Mouse (Mus musculus): ENCODE measurements around the gene Gm45234. TPM values are rescaled to one million over a fixed set of nuclear protein-coding genes. Genes with fewer than 3 reads are reported as not detected.
A peak's percentile ranks its signal among the peaks of the same experiment; 100 is the strongest.

Gene Gm45234
- polyA plus RNA-seq, 1 experiment from 2014 or later: not detected

DNA sequence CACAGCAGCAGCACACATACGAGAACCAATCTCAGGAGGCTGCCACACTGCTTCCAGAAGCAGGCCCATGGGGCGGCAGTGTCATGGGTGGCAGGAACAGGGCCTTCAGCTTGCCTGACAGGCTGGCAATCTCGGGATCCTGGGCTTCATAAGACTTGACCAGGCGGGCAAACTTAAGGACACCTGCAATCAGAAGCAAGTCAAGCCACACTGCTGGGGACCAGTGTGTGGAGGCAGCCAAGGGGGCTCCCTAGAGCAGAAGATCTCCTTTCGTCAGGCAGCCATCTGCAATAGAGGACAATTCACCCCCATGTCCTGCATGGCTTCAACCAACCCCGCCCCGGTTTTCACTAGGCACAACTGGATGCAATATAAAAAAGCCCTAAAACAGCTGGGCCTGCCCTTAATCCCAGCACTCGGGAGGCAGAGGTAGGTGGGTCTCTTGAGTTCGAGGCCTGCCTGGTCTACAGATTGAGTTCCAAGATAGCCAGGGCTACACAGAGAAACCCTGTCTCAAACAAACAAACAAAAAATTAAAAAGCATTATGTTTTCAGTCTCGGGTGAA lies 16.5 kb downstream of the Gm45234 start:
- peaks cover 30% of the 10 kb centered on the region for H3K4me1 ChIP-seq
- H3K36me3 ChIP-seq: peaks cover 23% of the 10 kb centered on the region
- H3K27me3 ChIP-seq: no peaks in the 10 kb centered on the region
- ATAC-seq (ENCODE audit: insufficient number of reproducible peaks, low FRiP score, low TSS enrichment, low read depth): no peak
- H3K9ac ChIP-seq: no peak overlapping the region
- H3K4me2 ChIP-seq (replicated peaks): peak overlapping the region; percentile 68
- H3K4me3 ChIP-seq (replicated peaks): 0 out of 2 replicates have a peak overlapping the region, but pooled peaks have one; percentile 68
- H3K27ac ChIP-seq (replicated peaks): peak overlapping the region; percentile 99
- 73% methylated on average over 10 of the region's 10 CpGs for WGBS
- no peaks in the 10 kb centered on the region for H3K9me3 ChIP-seq (replicated peaks)

GRCm38 (mm10) chr6:124738511-124739023 lies 17.3 kb downstream of the Gm45234 start, which contains the start of gene Ptpn6:
Ptpn6 (minus strand) TSS chr6:124738714.
- Histone ChIP-seq H3K27ac (replicated peaks) (peak within 1 kb of the TSS; percentile 99), H3K4me1 (peaks cover 30% of the 10 kb centered on the region), H3K9ac (no peak within 1 kb of the TSS), H3K36me3 (peaks cover 15% of the 10 kb centered on the region), H3K4me3 (replicated peaks) (peak within 1 kb of the TSS; percentile 68), H3K4me2 (replicated peaks) (peak within 1 kb of the TSS; percentile 68), H3K27me3 (no peaks in the 10 kb centered on the region), H3K9me3 (replicated peaks) (no peaks in the 10 kb centered on the region)
- 29% methylated on average over 15 of the region's 15 CpGs for WGBS
- ATAC-seq (ENCODE audit: insufficient number of reproducible peaks, low FRiP score, low TSS enrichment, low read depth): peak; percentile 48

- Histone ChIP-seq H3K9me3 (replicated peaks) (no peaks in the 10 kb centered on the region), H3K9ac (no peak overlapping the region), H3K27me3 (no peaks in the 10 kb centered on the region), H3K27ac (replicated peaks) (no peak overlapping the region), H3K4me1 (peaks cover 33% of the 10 kb centered on the region), H3K4me3 (replicated peaks) (no peak overlapping the region), H3K4me2 (replicated peaks) (no peak overlapping the region), H3K36me3 (peaks cover 5% of the 10 kb centered on the region; the same call in 1 of the 2 replicates)
- ATAC-seq (ENCODE audit: insufficient number of reproducible peaks, low FRiP score, low TSS enrichment, low read depth): no peak
- WGBS: 85% methylated on average over 11 of the region's 11 CpGs
Observed at GRCm38 (mm10) chr6:124737040-124737439, 18.8 kb downstream of the Gm45234 start.

GRCm38 (mm10) chr6:124734417-124734816 lies 21.4 kb downstream of the Gm45234 start:
- H3K4me3 ChIP-seq (replicated peaks): no peak overlapping the region
- H3K9me3 ChIP-seq (replicated peaks): no peaks in the 10 kb centered on the region
- no peak overlapping the region for H3K9ac ChIP-seq
- H3K27me3 ChIP-seq: no peaks in the 10 kb centered on the region
- no peak overlapping the region for H3K27ac ChIP-seq (replicated peaks)
- no peak for ATAC-seq (ENCODE audit: insufficient number of reproducible peaks, low FRiP score, low TSS enrichment, low read depth)
- H3K4me1 ChIP-seq: peaks cover 19% of the 10 kb centered on the region
- H3K36me3 ChIP-seq: peaks cover 5% of the 10 kb centered on the region; the same call in 1 of the 2 replicates
- WGBS: 86% methylated on average over 3 of the region's 3 CpGs
- no peak overlapping the region for H3K4me2 ChIP-seq (replicated peaks)

- Histone ChIP-seq H3K4me3 (replicated peaks) (no peak overlapping the region), H3K36me3 (no peaks in the 10 kb centered on the region), H3K4me1 (peaks cover 5% of the 10 kb centered on the region; the same call in 1 of the 2 replicates), H3K9me3 (replicated peaks) (no peaks in the 10 kb centered on the region), H3K4me2 (replicated peaks) (no peak overlapping the region), H3K9ac (no peak overlapping the region), H3K27ac (replicated peaks) (0 out of 2 replicates have a peak overlapping the region, but pooled peaks have one; percentile 1), H3K27me3 (no peaks in the 10 kb centered on the region)
- 45% methylated on average over 19 of the region's 19 CpGs for WGBS
- ATAC-seq (ENCODE audit: insufficient number of reproducible peaks, low FRiP score, low TSS enrichment, low read depth): no peak
Observed at GRCm38 (mm10) chr6:124732476-124733370, 23.1 kb downstream of the Gm45234 start.

DNA sequence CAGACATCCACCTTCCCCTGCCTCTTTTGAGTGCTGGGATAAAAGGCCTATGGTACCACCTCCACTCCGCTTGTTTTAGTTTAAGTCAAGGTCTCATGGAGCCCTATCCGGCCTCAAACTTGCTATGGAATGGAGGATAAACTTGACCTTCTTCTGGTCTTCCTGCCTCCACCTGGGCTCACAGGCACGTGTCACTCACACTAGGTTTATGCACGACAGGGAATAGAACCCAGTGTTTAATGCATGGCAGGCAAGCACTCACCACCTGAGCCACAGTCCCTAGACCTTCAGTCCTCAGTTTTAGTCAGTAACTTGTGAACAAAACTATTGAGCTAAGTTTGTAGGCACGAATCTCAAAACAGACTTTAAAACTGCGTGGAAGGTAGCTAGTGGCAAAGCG lies 24.8 kb downstream of the Gm45234 start:
- H3K9ac ChIP-seq: no peak overlapping the region
- no peak for ATAC-seq (ENCODE audit: insufficient number of reproducible peaks, low FRiP score, low TSS enrichment, low read depth)
- H3K9me3 ChIP-seq (replicated peaks): no peaks in the 10 kb centered on the region
- H3K36me3 ChIP-seq: no peaks in the 10 kb centered on the region
- H3K4me3 ChIP-seq (replicated peaks): no peak overlapping the region
- no peak overlapping the region for H3K4me2 ChIP-seq (replicated peaks)
- H3K4me1 ChIP-seq: peaks cover 5% of the 10 kb centered on the region; the same call in 1 of the 2 replicates
- WGBS: 86% methylated on average over 7 of the region's 7 CpGs
- H3K27me3 ChIP-seq: no peaks in the 10 kb centered on the region
- H3K27ac ChIP-seq (replicated peaks): no peak overlapping the region

DNA sequence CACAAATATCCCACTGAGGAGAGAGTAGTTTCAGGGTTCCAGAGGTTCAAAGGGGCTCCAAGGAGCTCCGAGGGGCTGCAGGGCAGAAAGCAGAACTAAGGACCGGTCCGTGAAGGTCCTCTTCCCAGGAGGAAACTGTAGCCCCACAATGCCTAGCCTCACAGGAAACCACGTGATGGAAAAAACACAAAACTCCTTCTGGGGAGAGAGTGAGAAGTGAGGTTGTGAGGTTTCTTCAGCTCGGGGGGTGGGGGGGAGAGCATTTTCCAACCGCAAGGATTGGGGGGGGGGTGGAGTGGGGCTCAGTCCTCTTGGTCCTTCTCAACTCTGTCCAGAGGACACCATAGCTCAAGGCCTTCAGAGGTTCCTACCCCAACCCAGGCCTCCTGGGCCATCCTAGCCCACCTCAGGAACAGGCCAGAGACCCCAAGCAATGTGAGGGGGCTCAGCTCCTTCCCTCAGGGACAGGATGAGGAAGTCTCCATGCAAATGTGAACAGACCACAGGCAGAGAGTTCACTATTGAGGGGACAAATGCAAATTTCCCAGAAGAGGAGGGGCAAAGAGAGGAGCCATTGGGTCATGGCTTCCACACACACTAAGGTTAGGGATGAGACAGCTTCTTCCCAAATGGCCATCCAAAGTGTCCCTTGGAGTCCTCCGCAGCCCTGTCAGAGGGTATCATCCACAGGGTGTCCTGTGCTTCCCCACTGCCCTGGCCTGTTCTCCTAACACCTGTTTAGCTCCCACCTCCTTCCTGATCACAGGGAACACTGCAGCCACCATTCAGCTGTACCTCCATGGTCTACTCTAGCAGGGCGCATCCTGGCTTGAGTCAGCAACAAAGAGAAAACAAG lies 25.7 kb downstream of the Gm45234 start:
- Histone ChIP-seq H3K4me3 (replicated peaks) (no peak overlapping the region), H3K4me1 (peaks cover 5% of the 10 kb centered on the region; the same call in 1 of the 2 replicates), H3K27me3 (no peaks in the 10 kb centered on the region), H3K4me2 (replicated peaks) (no peak overlapping the region), H3K36me3 (no peaks in the 10 kb centered on the region), H3K9ac (no peak overlapping the region), H3K9me3 (replicated peaks) (no peaks in the 10 kb centered on the region), H3K27ac (replicated peaks) (no peak overlapping the region)
- ATAC-seq (ENCODE audit: insufficient number of reproducible peaks, low FRiP score, low TSS enrichment, low read depth): no peak
- WGBS: 79% methylated on average over 8 of the region's 8 CpGs

DNA sequence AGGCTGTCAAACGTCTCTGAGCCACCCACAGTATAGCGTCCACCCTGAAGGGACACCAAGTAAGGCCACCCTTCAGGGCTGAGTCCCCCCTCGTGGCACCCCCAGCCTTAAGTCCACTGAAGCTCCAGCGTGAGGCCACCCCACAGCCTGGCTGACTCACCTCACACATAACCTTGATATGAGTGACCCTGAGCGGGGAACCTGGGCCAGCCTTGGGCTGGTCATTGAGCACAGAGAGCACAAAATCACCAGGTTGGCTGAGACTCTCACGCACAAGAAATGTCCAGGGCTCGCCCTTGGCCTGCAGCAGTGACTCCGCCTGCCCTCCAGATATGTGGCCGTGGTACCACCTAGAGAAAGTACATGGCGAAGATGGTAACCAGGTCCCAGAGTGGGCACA lies 27.2 kb downstream of the Gm45234 start:
- peaks cover 5% of the 10 kb centered on the region; the same call in 1 of the 2 replicates for H3K4me1 ChIP-seq
- H3K4me2 ChIP-seq (replicated peaks): no peak overlapping the region
- no peaks in the 10 kb centered on the region for H3K9me3 ChIP-seq (replicated peaks)
- H3K9ac ChIP-seq: no peak overlapping the region
- no peaks in the 10 kb centered on the region for H3K36me3 ChIP-seq
- H3K27ac ChIP-seq (replicated peaks): no peak overlapping the region
- H3K27me3 ChIP-seq: no peaks in the 10 kb centered on the region
- WGBS: 85% methylated on average over 10 of the region's 10 CpGs
- ATAC-seq (ENCODE audit: insufficient number of reproducible peaks, low FRiP score, low TSS enrichment, low read depth): no peak
- no peak overlapping the region for H3K4me3 ChIP-seq (replicated peaks)

- ATAC-seq (ENCODE audit: insufficient number of reproducible peaks, low FRiP score, low TSS enrichment, low read depth): no peak
- H3K27me3 ChIP-seq: no peaks in the 10 kb centered on the region
- no peak overlapping the region for H3K4me2 ChIP-seq (replicated peaks)
- no peaks in the 10 kb centered on the region for H3K4me1 ChIP-seq
- no peak overlapping the region for H3K27ac ChIP-seq (replicated peaks)
- no peaks in the 10 kb centered on the region for H3K9me3 ChIP-seq (replicated peaks)
- no peak overlapping the region for H3K4me3 ChIP-seq (replicated peaks)
- 86% methylated on average over 10 of the region's 10 CpGs for WGBS
- no peaks in the 10 kb centered on the region for H3K36me3 ChIP-seq
- no peak overlapping the region for H3K9ac ChIP-seq
Observed at GRCm38 (mm10) chr6:124724472-124724871, 31.3 kb downstream of the Gm45234 start.

GRCm38 (mm10) chr6:124723541-124723940 lies 32.3 kb downstream of the Gm45234 start:
- H3K4me3 ChIP-seq (replicated peaks): no peak overlapping the region
- WGBS: 75% methylated on average over 8 of the region's 8 CpGs
- H3K27ac ChIP-seq (replicated peaks): no peak overlapping the region
- no peak overlapping the region for H3K4me2 ChIP-seq (replicated peaks)
- no peaks in the 10 kb centered on the region for H3K9me3 ChIP-seq (replicated peaks)
- H3K36me3 ChIP-seq: no peaks in the 10 kb centered on the region
- ATAC-seq (ENCODE audit: insufficient number of reproducible peaks, low FRiP score, low TSS enrichment, low read depth): no peak
- H3K4me1 ChIP-seq: no peaks in the 10 kb centered on the region
- no peak overlapping the region for H3K9ac ChIP-seq
- no peaks in the 10 kb centered on the region for H3K27me3 ChIP-seq

All from embryonic facial prominence, embryonic 15.5 days (tissue).